Mouse (Mus musculus) left cerebral cortex, postnatal 25 days (tissue): ENCODE results near the gene Mmab. TPM values are rescaled to one million over a fixed set of nuclear protein-coding genes. Genes with fewer than 3 reads are reported as not detected.

Experiments used
- DNase-seq, 2 experiments: peaks; one replicate each; pipeline ENCODE4 v3.0.0; 2022; ENCODE audit warnings: low spot score in 2 of 2, mixed read lengths in 1 of 2
- intact Hi-C: fragments of 180-260 bp; cut with DNase I; formaldehyde crosslinking; loops from one replicate; pipeline ENCODE4 v1.15.1; 2025
- total RNA-seq, 2 experiments: library from RNA; stranded (reverse); gene quantifications; 2 replicates each; pipeline ENCODE4 v1.2.3; 2021

The Mmab gene
- total RNA-seq = 10 to 100 TPM; 19.2 to 20.3 TPM

DNA sequence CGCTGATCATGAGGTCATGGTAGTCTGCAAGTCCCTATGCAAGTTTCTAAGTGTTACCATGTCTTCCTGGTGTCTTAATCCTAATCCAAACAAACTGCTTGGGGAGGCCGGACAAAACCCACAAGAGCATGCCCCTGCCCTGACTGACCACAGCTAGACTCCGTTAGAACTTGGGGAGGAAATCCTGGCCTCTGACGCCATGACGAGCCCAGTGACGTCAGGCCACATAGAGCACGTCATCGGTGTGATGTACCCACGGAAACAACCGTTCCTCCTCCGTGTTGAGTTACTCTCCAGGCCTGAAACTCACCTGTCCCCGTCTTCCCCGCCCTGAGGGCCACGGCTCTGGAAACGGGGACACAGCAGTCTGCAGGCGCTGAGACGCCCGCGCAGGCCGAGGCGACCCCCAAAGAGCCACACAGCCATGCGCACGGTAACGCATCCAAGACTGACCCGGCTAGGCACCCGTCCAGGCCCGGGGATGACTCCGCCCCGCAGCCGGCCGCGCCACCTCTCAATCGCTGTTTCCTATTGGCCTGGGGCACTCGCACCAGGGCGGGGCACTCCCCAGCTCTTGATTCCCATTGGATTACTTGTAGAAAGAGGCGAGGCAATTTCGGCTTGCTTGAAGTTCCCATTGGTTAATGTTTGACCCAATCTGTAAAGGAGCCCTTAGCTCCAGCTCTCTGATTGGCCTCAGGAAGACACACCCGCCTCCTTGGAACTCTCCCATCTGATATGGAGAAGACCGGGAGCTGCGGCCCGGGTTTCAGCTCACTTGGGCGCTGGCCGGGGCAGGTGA, at the start of gene Mmab, which contains the start of gene Mvk:
Mmab (minus strand) TSS at position 495 of the 802 bp plus-strand sequence.
Mvk (plus strand) TSS at position 704 of the 802 bp plus-strand sequence.
- intact Hi-C loops = loop anchor here (5.0 kb wide), 1 partner anchor 61 kb away; the partner anchor contains the start of genes Kctd10 and Ube3b
- peak; percentile 98 to 99 for DNase-seq

DNA sequence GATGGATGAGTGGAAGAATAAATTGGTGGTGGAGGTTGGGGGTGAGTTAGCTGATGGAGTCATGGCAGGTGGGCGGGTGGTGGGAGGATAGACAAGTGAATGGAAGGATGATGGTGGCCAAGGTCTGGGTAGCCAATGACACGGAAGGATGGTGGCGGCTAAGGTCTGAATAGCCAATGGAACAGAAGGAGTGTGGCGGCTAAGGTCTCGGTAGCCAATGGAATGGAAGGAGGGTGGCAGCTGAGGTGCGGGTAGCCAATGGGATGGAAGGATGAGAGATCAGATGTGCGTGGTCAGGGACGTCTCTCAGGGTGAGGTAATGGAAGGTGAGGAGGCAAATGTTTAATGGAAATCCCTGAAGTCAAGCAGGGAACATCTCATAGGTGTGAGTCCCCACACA, 46.4 kb upstream of the Mmab start:
- intact Hi-C loops = no loop called here
- no peak for DNase-seq

DNA sequence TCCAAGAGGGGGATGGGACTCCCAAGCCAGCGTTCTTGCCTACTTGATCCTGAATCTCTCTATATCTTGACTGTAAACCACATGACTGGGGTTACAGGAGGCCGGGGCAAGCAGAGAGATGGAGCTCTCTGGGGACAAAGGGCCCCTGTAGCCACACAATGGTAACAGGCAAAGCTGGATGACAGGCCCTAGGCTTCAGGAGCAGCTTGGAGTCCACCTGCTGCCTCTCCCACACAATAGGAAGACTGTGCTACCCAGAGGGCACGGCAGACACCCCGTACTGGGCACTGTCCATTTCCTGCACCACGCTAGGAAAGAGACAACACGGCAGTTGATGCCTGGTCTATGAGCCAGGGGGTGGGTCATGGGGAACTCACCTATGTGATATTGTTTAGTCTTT, 45.7 kb upstream of the Mmab start:
- intact Hi-C loops = no loop called here
- peak in 1 of 2 experiments; percentile 18 for DNase-seq

DNA sequence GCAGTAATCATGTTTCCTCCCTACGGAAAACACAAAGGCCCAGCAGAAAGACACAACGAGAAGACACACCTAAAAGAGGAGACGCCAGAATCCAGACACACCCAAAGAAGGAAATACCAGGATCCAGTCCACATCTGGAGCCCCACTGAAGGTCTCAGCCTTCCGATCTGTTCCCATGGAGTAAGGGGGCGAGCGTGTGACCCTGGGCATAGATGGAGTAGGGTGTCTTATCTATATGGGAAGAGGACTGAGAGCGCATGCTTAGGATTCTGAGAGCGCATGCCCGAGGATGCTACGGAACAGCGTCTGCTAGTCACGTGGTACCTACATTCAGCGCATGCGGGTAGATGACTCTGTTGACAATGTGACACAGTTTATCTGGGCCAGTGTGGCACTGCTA, 41.8 kb upstream of the Mmab start:
- DNase-seq = no peak
- intact Hi-C loops = no loop called here

DNA sequence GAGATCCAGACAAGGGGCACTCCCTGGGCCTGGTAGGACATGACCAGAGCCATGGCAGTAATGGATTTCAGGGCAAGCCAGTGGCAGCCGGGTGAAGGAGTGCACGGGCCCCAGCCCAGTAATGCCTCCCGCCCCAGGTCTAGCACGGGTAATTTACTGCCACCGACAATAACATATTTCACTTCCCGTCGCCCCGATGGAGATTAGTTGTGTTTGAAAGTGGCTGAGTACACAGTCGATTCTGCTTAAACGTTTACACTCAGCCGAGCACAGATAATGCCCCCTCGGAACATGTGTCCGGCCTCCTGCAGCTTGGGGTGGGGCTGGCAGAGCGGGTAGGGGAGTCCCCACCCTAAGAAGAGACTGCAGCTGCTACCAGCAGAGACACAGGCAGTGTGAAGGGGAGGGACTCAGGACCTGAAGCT, 38.7 kb upstream of the Mmab start:
- no peak for DNase-seq
- intact Hi-C loops = no loop called here

DNA sequence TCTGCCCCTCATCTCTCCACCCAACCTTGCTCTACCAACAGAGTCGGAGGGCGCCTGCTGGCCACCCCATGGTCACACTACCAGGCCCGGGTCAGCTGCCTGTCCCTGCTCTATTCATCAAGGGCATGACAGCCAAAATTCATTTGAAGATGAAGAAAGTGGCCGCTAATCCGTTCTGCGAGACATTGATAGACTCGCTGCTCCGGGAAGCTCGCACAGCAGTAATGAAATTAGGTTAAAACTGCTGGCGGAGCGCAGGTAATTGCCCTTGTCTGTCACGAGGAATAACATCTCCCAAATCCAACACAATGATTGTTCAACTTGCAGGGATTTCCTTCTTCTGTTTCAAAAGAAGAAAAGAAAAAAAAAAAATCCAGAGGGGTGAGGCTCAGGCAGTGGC, 34.4 kb upstream of the Mmab start:
- intact Hi-C loops = no loop called here
- no peak for DNase-seq

DNA sequence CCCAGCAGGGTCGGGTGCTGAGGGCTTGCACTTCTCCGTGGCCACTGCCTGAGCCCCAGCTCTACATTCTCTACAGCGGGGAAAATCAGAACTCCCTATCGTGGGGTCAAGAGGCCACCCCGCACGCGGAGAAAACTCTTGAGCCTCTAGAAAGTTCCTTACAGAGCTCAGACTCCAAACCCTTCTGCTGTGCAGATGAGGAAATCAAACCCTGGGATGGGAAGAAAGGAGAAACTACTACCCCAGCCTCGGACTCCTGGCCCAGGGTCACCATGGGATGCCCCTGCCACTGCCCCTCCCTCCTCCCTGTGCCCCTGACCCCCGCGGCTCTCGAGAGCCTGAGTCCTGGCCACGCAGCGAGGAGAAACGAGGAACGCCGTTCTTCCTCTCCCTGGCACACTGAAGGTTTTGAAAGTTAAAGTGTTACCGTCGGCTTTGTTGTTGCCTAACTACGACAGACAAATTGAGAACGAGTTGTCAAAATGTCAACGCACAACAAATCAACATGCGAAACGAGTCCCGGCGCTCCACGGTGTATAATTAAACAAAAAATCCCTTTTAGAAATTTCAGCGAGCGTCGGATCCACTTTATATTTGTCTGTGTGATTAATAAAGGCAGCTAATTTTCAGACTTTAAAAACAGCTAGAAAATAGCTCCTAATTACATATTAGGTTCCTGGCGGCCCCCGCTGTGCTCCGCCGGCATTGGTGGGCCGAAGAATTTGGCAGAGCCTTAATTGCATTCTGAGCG, 31.1 kb upstream of the Mmab start:
- peak; percentile 39 to 58 for DNase-seq
- intact Hi-C loops = no loop called here

DNA sequence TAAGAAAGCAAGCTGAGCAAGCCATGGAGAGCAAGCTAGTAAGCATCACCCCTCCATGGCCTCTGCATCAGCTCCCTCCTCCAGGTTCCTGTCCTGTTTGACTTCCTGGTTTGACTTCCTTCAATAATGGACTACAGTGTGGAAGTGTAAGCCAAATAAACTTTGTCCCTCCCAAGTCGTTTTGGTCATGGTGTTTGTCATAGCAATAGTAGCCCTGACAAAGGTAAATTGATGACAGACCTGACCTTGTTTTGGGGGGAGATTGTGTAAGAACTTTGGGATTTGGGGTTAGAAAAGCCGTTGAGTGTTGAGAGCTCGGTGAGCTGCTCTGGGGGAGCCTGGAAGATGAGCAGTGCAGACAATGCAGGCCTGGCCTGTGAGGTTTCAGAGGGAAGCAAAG, 26.5 kb upstream of the Mmab start:
- DNase-seq = no peak
- intact Hi-C loops = no loop called here

DNA sequence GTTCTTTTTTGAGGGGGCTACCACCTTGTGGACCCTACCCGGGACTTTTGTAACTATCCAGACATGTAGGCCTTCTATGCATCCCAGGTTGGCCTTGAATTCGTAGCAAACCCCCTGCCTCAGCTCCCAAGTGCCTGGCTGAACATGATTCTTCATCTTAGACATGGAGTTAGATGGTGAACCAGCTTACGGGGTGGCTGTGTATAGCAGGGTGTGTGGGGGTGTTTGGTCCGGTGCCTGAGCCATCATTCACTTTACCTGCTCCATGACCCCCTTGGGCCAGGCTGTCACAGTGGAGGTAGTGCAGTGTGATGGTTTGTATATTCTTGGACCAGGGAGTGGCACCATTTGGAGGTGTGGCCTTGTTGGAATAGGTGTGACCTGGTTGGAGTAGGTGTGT, 24.1 kb upstream of the Mmab start:
- intact Hi-C loops = no loop called here
- DNase-seq = no peak

DNA sequence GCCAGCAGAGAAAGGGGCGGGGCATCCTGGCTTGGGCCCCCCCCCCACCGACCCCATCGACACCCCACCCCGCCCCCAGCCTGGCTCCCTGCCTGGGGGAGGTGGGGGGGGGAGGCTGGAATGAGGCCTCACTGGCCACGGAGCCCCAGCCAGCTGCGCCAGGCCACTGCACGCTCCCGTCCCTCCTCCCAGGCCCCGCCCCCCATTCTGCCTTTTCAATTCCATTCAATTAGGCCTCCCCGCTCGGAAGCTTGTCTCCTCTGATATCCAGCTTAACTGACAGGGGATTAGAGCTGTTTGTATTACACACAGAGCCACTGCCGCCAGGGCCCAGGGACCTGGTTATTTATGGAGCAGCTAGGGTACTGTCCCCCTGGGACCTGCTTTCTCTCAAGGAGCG, 23.6 kb upstream of the Mmab start:
- DNase-seq = peak in 1 of 2 experiments; percentile 40
- intact Hi-C loops = no loop called here

DNA sequence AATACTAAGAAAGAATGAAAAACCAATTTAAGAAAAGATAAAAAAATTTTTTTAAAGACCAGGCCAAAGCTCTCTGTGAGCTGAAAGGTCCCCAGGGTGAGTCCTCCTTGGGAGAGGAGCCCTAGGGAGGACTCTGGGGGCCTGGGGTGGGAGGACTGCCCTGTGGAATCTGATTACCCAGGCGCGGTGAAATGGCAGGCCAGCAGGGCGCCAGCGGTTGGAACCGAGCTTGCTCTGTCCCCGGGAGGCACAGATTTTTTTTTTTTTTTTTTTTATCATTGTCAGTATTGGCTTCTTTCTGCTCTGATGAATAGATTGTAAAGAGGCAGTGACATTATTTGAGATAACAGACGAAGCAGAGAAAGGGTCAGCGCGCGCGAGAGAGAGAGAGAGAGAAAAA, 23.2 kb upstream of the Mmab start:
- no peak for DNase-seq
- intact Hi-C loops = no loop called here

DNA sequence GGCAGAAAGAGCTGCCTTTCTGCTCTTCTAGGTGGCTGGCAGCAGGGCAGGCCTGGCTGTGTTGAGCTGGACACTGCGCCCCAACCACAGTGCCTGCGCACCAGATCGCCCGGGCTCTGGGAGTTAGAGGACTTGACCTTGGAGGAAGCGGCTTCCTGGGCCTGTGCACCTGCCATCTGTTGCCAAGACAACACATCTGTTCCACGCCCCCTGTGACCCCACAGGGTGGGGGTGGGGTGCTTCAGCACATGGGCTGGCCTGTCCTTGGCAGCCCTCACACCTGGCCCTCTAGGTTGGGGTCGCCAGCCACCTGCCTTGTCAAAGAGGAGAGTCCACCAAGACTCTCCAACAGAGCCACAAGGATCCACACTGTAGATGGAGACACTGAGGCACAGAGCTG, 21.8 kb upstream of the Mmab start:
- DNase-seq = no peak
- intact Hi-C loops = no loop called here

DNA sequence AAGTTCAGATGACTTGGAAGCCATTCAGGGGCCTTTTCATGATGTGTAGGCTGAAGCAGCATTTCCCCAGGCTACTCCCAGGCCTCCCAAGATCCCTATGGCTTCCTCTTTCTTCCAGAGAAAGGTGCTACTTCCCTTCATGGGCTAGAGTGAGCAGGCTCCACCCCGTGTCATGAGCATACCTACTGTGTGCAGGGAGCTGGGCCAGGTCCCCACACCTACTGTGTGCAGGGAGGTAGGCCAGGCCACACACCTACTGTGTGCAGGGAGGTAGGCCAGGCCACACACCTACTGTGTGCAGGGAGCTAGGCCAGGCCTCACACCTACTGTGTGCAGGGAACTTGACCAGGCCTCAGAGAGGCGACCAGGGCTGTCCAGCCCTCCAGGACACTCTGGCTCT, 20.7 kb upstream of the Mmab start:
- intact Hi-C loops = loop anchor here (5.0 kb wide), 1 partner anchor 143 kb away; no protein-coding TSS in a partner anchor
- DNase-seq = no peak

DNA sequence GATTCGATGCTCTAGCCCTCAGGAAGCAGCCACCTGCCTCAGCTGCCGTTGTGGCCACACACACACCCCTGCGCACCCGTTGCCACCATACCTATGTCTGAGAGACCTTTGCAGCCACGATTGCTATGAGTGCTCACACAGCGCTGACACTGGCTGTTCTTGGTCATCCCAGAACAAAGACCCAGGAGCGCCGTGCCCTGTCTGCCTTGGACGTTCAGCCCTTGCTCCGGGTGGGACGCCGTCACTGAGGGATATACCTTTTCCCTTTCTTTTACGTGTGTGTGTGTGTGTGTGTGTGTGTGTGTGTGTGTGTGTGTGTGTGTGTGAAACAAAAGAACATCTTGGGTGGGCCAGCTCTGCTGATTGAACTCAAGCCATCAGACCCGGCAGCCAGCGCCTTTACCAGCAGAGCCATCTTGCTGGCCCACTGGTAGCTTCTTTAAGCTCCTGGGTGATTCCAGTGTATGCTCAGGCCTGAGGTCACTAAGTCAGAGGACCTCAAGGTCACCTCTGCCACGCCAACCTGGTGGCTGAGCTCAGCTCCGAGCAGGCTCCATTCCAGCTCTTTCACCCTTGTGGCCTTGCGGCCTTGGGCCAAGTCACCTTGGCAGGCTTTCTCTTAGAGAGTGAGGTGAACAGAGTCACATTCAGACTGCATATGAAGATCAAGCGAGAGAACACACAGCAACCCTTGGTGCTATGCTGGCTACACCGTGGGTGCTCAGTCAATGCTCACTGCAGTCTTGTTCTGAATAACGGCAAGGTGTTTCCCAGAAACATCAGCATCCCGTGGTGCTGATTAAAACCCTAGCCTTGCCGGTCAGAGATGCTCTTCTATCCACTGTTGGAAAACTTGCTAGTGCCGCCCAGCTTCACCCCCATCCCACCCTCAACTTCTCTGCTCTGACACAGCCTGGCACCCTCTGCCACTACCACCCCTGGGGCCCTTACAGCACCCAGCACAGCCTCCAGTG, 18.5 kb upstream of the Mmab start:
- intact Hi-C loops = loop anchor here (5.0 kb wide), 1 partner anchor 145 kb away; no protein-coding TSS in a partner anchor
- no peak for DNase-seq

DNA sequence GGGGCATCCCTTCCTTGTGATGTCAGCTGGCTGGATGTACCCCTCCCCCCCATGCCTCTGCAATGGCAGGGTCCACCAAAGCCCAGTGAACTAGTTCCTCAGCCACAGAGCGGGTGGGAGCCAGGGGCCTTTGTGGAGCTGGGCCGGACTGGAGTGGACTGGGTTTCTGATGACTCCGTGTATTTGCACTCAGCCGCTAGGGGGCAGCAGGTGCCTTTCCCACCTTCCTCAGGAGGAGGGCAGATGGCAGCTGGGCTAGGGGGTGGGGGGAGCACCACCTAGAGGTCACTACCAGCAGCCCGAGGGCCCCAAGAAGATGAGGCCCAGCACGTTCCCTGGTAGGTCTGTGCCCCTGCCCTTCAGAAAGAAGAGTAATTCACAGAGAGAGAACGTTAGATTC, 17.4 kb upstream of the Mmab start:
- peak; percentile 71 to 75 for DNase-seq
- intact Hi-C loops = loop anchor here (2.0 to 5.0 kb wide), 2 partner anchors 108 to 146 kb away; partner anchors contain the start of gene Fam222a

DNA sequence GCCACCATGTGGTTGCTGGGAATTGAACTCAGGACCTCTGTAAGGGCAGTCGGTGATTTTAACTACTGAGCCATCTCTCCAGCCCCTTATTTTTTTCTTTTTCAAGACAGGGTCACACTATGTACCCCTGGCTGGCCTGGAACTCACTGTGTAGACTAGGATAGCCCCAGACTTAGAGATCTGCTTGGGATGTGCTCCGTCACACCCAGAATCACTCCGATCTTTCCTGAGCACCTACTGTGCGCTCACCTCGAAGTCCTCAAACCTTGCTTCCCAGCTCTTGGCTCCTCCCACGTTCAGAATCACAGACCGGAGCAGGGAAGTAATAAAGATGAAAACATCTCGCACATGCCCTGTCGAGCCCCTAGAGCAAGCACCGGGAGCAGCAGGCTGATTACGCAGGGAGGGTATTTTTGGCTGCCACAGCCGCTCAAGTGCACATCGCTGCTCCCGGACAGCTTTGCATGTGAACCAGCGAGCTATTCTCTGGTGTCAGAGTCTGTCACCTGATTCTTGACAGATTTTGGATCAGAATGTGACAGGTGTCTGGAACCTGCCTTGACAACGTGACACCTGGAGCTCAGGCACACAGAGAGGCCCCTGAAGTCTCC, 13.2 kb upstream of the Mmab start:
- intact Hi-C loops = no loop called here
- DNase-seq = no peak

DNA sequence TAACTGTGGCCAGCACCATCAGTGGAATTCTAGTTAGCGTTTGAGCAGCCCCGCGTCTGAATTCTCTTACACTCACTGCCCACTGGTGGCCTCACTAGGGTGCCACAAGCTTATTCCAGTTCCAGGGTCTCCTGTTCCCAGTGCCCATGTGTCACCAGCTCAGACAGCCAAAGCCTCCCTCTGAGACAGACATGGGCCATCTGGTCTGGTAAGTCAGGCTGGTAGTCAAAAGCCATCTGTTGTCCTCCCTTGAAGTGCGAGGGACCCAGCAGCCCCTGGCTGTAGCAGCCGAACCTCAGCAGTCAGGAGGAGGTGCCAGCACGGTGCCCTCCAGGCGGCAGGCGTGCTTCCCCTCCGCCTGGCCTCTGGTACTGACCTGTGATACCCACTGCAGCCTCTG, 12.4 kb upstream of the Mmab start:
- intact Hi-C loops = no loop called here
- no peak for DNase-seq

DNA sequence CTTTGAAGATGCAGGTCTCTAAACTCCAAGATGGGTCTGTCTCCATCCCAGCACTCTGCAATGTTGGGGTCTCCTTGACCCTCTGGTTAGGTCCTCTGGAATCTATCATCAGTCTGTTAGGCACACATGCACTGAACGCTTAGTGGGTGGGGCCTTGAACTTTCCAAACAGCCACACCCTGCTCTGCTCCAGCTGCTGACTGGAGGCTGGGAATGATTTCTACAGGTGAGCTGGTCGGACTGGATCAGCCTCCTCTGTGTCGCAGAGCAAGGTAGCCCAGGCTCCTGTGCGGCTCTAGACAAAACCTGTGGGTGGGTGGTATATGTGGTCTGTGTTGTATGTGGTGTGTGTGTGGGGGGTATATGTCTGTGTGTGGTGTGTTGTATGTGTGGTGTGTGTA, 5.2 kb upstream of the Mmab start:
- DNase-seq = no peak
- intact Hi-C loops = no loop called here

DNA sequence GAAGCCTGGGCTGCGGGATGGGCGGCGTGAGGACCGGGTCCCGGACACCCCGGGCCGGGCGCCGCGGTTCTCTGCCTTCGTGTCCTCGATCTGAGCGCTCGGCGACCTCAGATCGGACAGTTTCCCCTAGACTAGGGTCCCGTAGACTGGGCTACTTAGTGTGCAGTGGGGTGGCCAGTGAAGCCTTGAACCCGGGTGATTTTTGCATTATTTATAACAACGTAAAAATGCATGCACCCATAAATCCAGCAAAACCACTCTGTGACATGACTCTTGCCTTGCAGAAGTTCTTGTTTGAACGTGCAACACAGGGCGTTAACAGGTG, 470 bp upstream of the Mmab start:
- intact Hi-C loops = loop anchor here (5.0 kb wide), 1 partner anchor 62 kb away; the partner anchor contains the start of genes Kctd10 and Ube3b
- no peak for DNase-seq
